Mouse (Mus musculus) left cerebral cortex, postnatal 10 days (tissue): ENCODE data around the gene Defb33. TPM values are rescaled to one million over a fixed set of nuclear protein-coding genes. Genes with fewer than 3 reads are reported as not detected.

Experiments
- DNase-seq, 2 experiments: peaks; one replicate each; pipeline ENCODE4 v3.0.0; 2021 to 2022; ENCODE audit warnings: low spot score in 2 of 2, mixed read lengths in 1 of 2; ENCODE audit errors: extremely low spot score in 1 of 2
- intact Hi-C: fragments of 180-260 bp; cut with DNase I; formaldehyde crosslinking; loops from one replicate; pipeline ENCODE4 v1.15.1; 2025
- total RNA-seq, 2 experiments: library from RNA; stranded (reverse); gene quantifications; 2 replicates each; pipeline ENCODE4 v1.2.3; 2021

The Defb33 gene
- not detected for total RNA-seq

DNA sequence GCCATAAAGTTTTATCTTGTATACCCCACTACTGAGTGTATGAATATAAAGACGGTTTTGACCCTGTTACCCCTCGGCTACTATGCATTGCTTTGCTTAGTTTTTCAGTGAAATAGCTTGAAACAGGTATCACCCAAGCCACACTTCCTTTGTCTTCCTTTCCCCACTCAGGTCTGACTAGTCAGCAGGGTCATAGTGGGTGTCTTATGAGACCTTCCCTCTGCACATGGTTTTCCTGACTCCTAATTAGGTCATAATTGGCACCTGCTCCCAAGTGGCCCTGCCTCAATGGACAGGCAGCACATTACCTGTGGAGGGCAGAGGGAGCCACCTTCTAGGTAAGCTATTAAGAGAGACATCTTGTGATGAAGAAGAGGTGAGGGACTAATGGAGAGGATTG is at the start of gene Defb33:
Defb33 (plus strand) TSS at position 301 of the 400 bp plus-strand sequence.
- intact Hi-C loops, result no loop called here
- no peak for DNase-seq

GRCm38 (mm10) chr8:20874608-20875007 is 17.9 kb upstream of the Defb33 start:
- intact Hi-C loops, result no loop called here
- DNase-seq, result no peak

DNA sequence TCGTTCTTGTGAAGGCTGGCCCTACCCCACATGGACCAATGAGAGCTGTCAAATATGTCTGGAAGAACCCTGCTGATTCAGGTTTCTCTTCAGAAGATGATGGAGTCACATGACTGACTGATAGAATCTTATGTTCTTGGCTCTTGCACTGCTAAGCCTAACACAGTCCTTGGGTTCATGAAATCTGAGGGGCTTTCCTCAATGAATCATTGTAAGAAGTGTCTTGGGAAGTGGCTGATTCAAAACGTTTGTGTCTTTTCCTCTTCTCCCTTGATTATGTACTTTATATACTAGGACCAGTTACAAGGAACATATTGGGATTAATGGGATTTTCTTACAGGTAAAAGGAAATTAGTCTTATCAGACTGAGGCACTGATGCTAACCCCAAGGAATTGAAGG is 10.1 kb downstream of the Defb33 start, which contains the start of gene Gm15056:
Gm15056 (minus strand) TSS at position 101 of the 400 bp plus-strand sequence.
- no peak for DNase-seq
- intact Hi-C loops, result no loop called here

DNA sequence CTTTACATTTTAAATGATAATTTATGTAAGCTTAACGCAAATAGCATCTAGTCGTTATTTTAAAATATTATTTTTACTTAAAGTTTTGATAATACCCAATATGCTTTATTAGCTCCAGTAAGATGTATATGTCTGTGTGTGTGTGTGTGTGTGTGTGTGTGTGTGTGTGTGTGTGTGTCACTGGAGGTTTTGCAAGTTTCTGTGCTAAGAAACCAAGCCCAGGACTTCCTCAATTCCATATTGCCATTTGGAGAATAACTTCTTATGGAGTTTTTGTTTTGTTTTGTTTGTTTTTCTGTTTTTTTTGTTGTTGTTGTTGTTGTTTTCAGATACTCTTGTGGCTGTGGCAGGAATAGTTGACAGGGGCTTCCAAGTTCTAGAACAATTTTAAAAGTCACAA is 14.7 kb downstream of the Defb33 start:
- DNase-seq, result no peak
- intact Hi-C loops, result no loop called here

DNA sequence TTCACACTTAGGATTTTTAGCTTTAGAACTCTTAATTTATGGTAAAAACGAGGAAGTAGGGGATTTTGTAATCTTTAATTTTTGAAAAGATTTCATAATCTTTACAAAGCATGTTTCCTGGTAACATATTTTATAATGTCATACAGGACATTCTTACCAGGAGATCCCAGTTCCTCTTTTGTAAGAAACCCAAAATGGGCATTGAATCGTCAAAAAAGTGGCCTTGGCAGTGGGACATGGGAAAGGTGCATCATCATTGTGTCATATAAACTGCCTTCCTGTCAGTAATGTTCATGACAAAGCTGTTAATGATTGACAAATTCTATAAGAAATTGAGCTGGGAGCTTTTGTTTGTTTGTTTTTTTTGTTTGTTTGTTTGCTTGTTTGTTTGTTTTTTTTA is 15.8 kb downstream of the Defb33 start:
- intact Hi-C loops, result no loop called here
- no peak for DNase-seq

DNA sequence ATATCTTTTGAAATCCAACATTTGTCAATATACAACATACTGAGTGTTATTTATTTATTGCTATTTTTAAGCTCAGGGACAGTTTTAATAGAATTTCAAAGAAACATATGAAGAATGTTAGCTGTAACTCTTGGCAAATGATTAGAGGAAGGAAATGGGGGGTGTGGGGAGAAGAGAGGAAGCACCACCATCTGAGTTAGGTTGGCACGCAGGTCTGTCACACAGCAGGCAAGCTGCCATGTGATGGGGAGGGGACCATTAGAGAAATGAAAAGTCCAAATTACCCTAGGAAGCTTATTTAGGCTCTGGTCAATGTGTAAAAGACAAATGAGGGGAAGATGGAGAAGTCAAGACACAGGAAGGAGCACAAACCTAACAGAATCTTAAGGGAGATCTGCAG is 19.8 kb downstream of the Defb33 start:
- intact Hi-C loops, result no loop called here
- no peak for DNase-seq

- DNase-seq, result no peak
- intact Hi-C loops, result no loop called here
These were observed 29.5 kb downstream of the Defb33 start, which contains the start of gene Gm6040 for GRCm38 (mm10) chr8:20921971-20922370. Gene Gm6040, minus strand, starts transcription at chr8:20922071.

GRCm38 (mm10) chr8:20944610-20945009 is 52.1 kb downstream of the Defb33 start, which contains the start of gene AY761185:
Gene AY761185, minus strand, starts transcription at chr8:20944710.
- no peak for DNase-seq
- intact Hi-C loops, result no loop called here

Other genes starting within 250 kb of the Defb33 start
- not detected for gene Gm15056, start 10.0 kb downstream of the Defb33 start, total RNA-seq
- not detected for gene Gm6040, start 29.4 kb downstream of the Defb33 start, total RNA-seq
- not detected for gene AY761185, start 52.0 kb downstream of the Defb33 start, total RNA-seq
- gene Defa21, start 132.9 kb downstream of the Defb33 start, total RNA-seq, result not detected
- not detected for gene Defa23, start 162.4 kb downstream of the Defb33 start, total RNA-seq
- gene Defa35, start 172.4 kb downstream of the Defb33 start, total RNA-seq, result not detected
- gene Defa25, start 191.8 kb downstream of the Defb33 start, total RNA-seq, result not detected
- gene Gm14851, start 203.4 kb downstream of the Defb33 start, total RNA-seq, result not detected
- not detected for gene Defa30, start 242.0 kb downstream of the Defb33 start, total RNA-seq